Mouse (Mus musculus): Measurements from ENCODE around the gene Brd3os.

DNA sequence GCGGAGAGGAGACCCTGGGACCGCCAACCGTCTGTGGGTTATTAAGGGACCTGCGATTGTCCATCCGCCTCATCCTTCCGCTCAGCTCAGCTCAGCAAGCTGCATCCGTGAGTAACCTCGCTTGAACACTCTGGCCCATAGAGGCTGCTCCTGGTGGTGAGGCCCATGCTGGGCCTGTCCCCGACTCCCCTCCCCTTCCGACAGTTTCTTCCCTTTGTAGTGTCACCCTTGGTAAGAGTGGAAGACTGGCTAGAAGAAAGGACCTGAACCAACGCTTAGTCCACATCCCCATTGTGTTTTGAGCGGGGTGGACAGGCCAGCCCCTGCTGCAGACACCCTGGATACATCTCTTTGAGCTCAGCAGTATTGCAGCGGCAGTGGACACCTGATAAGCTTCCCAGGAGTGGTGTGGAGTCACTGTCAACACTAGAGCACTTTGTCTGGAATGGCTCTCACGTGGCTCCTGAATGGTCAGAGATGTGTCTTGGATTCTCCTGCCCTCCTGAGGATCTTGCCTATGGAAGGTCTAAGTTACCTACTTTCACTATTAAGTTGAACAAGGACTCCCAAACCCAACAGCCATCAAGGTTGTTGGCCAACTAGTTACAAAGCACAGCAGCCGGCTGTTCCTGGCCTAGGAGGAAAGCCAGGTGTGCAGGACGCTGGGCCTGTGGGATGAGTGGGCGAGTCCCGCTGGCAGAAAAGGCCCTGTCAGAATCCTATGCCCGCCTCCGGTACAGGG, 755 bp downstream of the Brd3os start:
- TF ChIP-seq MYOG (IDR thresholded peaks at IDR 0.05; ENCODE audit: control insufficient read depth, extremely low read depth, insufficient read length) = no peak
- TF ChIP-seq CTCF (IDR thresholded peaks at IDR 0.05; ENCODE audit: control insufficient read depth, insufficient read depth, insufficient read length) = no peak
- TF ChIP-seq MAX (IDR thresholded peaks at IDR 0.05) = no peak
- no peak for TF ChIP-seq USF1 (IDR thresholded peaks at IDR 0.05; ENCODE audit: low read depth)
- TF ChIP-seq MYOD1 (IDR thresholded peaks at IDR 0.05; ENCODE audit: control insufficient read depth, insufficient read length, low read depth) = no peak
- no peak for TF ChIP-seq CEBPB (IDR thresholded peaks at IDR 0.05; ENCODE audit: low read depth)
- TF ChIP-seq FOSL1 (IDR thresholded peaks at IDR 0.05; ENCODE audit: insufficient read depth, low read length, poor library complexity, severe bottlenecking) = no peak

Data from C2C12 (cell line).